Mouse (Mus musculus) kidney, adult 2 months (tissue): Measurements from ENCODE around the gene Vamp2. TPM values are rescaled to one million over a fixed set of nuclear protein-coding genes. Genes with fewer than 3 reads are reported as not detected.

Source experiments
- DNase-seq: peaks from one replicate; pipeline ENCODE4 v3.0.0; 2021
- H3K27ac ChIP-seq: fragments of 200-500 bp; 2 replicates; pipeline ENCODE4 v1.5.1; 2012; ENCODE audit warnings: low read depth, low read length, control low read depth, inconsistent platforms; ENCODE audit not compliant: insufficient read depth
- H3K27me3 ChIP-seq: fragments of 200-500 bp; replicated peaks from 2 replicates; pipeline ENCODE4 v1.6.1; 2012; ENCODE audit warnings: mild to moderate bottlenecking, moderate library complexity, low read length, inconsistent platforms; ENCODE audit not compliant: control insufficient read depth, insufficient read depth
- H3K36me3 ChIP-seq: fragments of 200-500 bp; 2 replicates; pipeline ENCODE4 v1.6.1; 2012; ENCODE audit warnings: mild to moderate bottlenecking, moderate library complexity, low read length, inconsistent platforms; ENCODE audit not compliant: control insufficient read depth, insufficient read depth
- H3K4me1 ChIP-seq: fragments of 200-500 bp; 2 replicates; pipeline ENCODE4 v1.6.1; 2011; ENCODE audit warnings: low read length; ENCODE audit not compliant: control insufficient read depth, insufficient read depth
- H3K4me3 ChIP-seq: fragments of 200-500 bp; 2 replicates; pipeline ENCODE4 v1.5.1; 2011; ENCODE audit warnings: mild to moderate bottlenecking, low read depth, low read length, control low read depth; ENCODE audit not compliant: insufficient read depth
- CTCF ChIP-seq: fragments of 200-500 bp; conservative IDR thresholded peaks from 2 replicates; pipeline ENCODE4 v1.5.1; 2011; ENCODE audit warnings: low read depth, mild to moderate bottlenecking, control low read depth, low read length, moderate library complexity, mixed read lengths; ENCODE audit not compliant: insufficient read depth, insufficient read length
- POLR2A ChIP-seq: fragments of 200-500 bp; IDR thresholded peaks from one replicate; pipeline ENCODE4 v1.6.1; 2011; ENCODE audit warnings: low read depth, low read length, control low read depth
- WGBS: fragments of 180-500 bp; shearing (Covaris S2); methylation state at CpG from one replicate; pipeline ENCODE4 v1.1.7; 2018; 5-methylcytosine and 5-hydroxymethylcytosine counted together
- polyA plus RNA-seq: library from polyadenylated mRNA; depleted of rRNA; stranded (reverse); fragments of >200 nt; gene quantifications from 2 replicates; pipeline ENCODE4 v1.2.3, GENCODE M21; 2012

Vamp2 gene
- polyA plus RNA-seq, 1 experiment = 106 TPM

GRCm38 (mm10) chr11:69072234-69072633 is 16.1 kb upstream of the Vamp2 start:
- 85% methylated on average over 11 of the region's 11 CpGs for WGBS
- Histone ChIP-seq H3K4me3 (no peak overlapping the region), H3K27ac (no peak overlapping the region), H3K27me3 (no peaks in the 10 kb centered on the region), H3K36me3 (no peaks in the 10 kb centered on the region), H3K4me1 (peaks cover 16% of the 10 kb centered on the region; the same call in 1 of the 2 replicates)
- DNase-seq = no peak
- TF ChIP-seq POLR2A (no peak), CTCF (no peak)

GRCm38 (mm10) chr11:69072666-69073064 is 15.6 kb upstream of the Vamp2 start:
- Histone ChIP-seq H3K36me3 (no peaks in the 10 kb centered on the region), H3K4me1 (peaks cover 12% of the 10 kb centered on the region; the same call in 1 of the 2 replicates), H3K4me3 (peak overlapping the region; percentile 40; the same call in 1 of the 2 replicates), H3K27ac (0 out of 2 replicates have a peak overlapping the region, but pooled peaks have one; percentile 4), H3K27me3 (no peaks in the 10 kb centered on the region)
- DNase-seq = no peak
- TF ChIP-seq POLR2A (no peak), CTCF (no peak)
- 5% methylated on average over 9 of the region's 9 CpGs for WGBS

- H3K4me1 ChIP-seq = peaks cover 11% of the 10 kb centered on the region; the same call in 1 of the 2 replicates
- peak; percentile 96 for DNase-seq
- peak overlapping the region; percentile 100 for H3K27ac ChIP-seq
- H3K4me3 ChIP-seq = peak overlapping the region; percentile 17; the same call in 1 of the 2 replicates
- TF ChIP-seq CTCF = no peak
- no peak for TF ChIP-seq POLR2A
- no peaks in the 10 kb centered on the region for H3K36me3 ChIP-seq
- under 1% methylated on average over 14 of the region's 14 CpGs for WGBS
- H3K27me3 ChIP-seq = no peaks in the 10 kb centered on the region
Observed at GRCm38 (mm10) chr11:69073065-69073888, 15.0 kb upstream of the Vamp2 start.

GRCm38 (mm10) chr11:69073951-69074775 is 14.1 kb upstream of the Vamp2 start:
- Histone ChIP-seq H3K36me3 (no peaks in the 10 kb centered on the region), H3K27ac (no peak overlapping the region), H3K4me1 (peaks cover 11% of the 10 kb centered on the region; the same call in 1 of the 2 replicates), H3K27me3 (no peaks in the 10 kb centered on the region), H3K4me3 (no peak overlapping the region)
- TF ChIP-seq CTCF (no peak), POLR2A (no peak)
- WGBS = 62% methylated on average over 6 of the region's 6 CpGs
- DNase-seq = no peak

- no peak for DNase-seq
- Histone ChIP-seq H3K4me1 (peaks cover 11% of the 10 kb centered on the region; the same call in 1 of the 2 replicates), H3K36me3 (no peaks in the 10 kb centered on the region), H3K27me3 (no peaks in the 10 kb centered on the region), H3K4me3 (no peak overlapping the region), H3K27ac (no peak overlapping the region)
- TF ChIP-seq POLR2A (no peak), CTCF (no peak)
- WGBS = 68% methylated on average over 2 of the region's 2 CpGs
Observed at GRCm38 (mm10) chr11:69074776-69075069, 13.6 kb upstream of the Vamp2 start.

DNA sequence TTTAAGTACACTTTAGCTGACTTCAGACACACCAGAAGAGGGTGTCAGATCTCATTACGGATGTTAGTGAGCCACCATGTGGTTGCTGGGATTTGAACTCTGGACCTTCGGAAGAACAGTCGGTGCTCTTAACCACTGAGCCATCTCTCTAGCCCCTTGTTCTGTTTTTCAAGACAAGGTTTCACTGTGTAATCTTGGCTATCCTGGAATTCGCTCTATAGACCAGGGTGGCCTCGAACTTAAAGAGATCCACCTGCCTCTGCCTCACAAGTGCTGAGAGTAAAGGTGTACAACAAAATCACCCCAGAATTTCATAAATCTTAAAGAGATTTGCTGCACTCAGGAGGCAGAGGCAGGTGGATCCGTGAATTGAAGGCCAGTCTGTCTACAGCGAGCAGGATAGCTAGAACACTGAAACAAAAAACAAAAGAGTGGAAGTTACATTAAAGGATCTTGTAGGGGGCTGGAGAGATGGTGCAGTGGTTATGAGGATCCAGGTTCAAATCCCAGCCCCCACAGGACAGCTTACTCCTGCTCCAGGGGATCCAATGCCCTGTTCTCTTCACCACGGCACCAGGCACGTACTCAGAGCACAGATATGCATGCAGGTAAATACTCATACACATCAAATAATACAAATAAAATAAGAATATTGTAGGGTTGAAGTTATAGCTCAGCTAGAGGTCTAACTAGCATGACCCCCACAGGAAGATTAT is 12.4 kb upstream of the Vamp2 start:
- Histone ChIP-seq H3K27ac (no peak overlapping the region), H3K27me3 (no peaks in the 10 kb centered on the region), H3K36me3 (no peaks in the 10 kb centered on the region), H3K4me3 (no peak overlapping the region), H3K4me1 (peaks cover 11% of the 10 kb centered on the region; the same call in 1 of the 2 replicates)
- TF ChIP-seq POLR2A = no peak
- no peak for TF ChIP-seq CTCF
- 68% methylated on average over 9 of the region's 9 CpGs for WGBS
- DNase-seq = no peak
